Mouse (Mus musculus) forebrain, postnatal 0 days (tissue): ENCODE measurements at regions not wholly inside any gene's neighbourhood (a gene's known extent, or its start where the extent isn't known, plus 50 kb on each side); places are given as distances from the start of the nearest gene placed in this dataset.

Source experiments
- ATAC-seq: fragments of 200-750 bp; cut with Nextera tagmentation; 2 replicates; pipeline ENCODE4 v1.8.0; 2017; ENCODE audit warnings: mild to moderate bottlenecking, moderate library complexity
- DNase-seq: peaks from one replicate; pipeline ENCODE4 v3.0.0-alpha.2; 2015
- H3K27ac ChIP-seq: fragments of 300-500 bp; sonication (generic); 2 replicates; pipeline ENCODE4 v1.5.1; 2014; ENCODE audit warnings: low read depth, mild to moderate bottlenecking, antibody characterized with exemption, low read length, moderate library complexity, mixed read lengths
- H3K27me3 ChIP-seq: fragments of 300-500 bp; sonication (generic); 2 replicates; pipeline ENCODE4 v1.6.1; 2014; ENCODE audit warnings: mild to moderate bottlenecking, low read length, mixed read lengths; ENCODE audit not compliant: insufficient read depth
- H3K36me3 ChIP-seq: fragments of 300-500 bp; sonication (generic); 2 replicates; pipeline ENCODE4 v1.6.1; 2014; ENCODE audit warnings: mild to moderate bottlenecking, moderate library complexity; ENCODE audit not compliant: insufficient read depth
- H3K4me1 ChIP-seq: fragments of 300-500 bp; sonication (generic); 2 replicates; pipeline ENCODE4 v1.6.1; 2014; ENCODE audit warnings: antibody characterized with exemption; ENCODE audit not compliant: insufficient read depth
- H3K4me2 ChIP-seq: fragments of 300-500 bp; sonication (generic); 2 replicates; pipeline ENCODE4 v1.6.1; 2014; ENCODE audit warnings: low read depth, mild to moderate bottlenecking, moderate library complexity
- H3K4me3 ChIP-seq: fragments of 300-500 bp; sonication (generic); 2 replicates; pipeline ENCODE4 v1.5.1; 2014; ENCODE audit warnings: low read depth, low read length, mixed read lengths
- H3K9ac ChIP-seq: fragments of 300-500 bp; sonication (generic); 2 replicates; pipeline ENCODE4 v1.6.1; 2014; ENCODE audit warnings: mild to moderate bottlenecking
- H3K9me3 ChIP-seq: fragments of 300-500 bp; sonication (generic); 2 replicates; pipeline ENCODE4 v1.6.1; 2016; ENCODE audit warnings: low read length
- CTCF ChIP-seq: sonication (generic); IDR thresholded peaks from 2 replicates; pipeline ENCODE4 v1.5.1; 2016; ENCODE audit warnings: antibody characterized with exemption, control low read depth, low read depth
- WGBS: fragments of 180-500 bp; shearing (Covaris S2); extraction: QIAGEN DNeasy Blood & Tissue Kit; methylation state at CpG from one replicate; pipeline ENCODE4 v1.1.7; 2014; 5-methylcytosine and 5-hydroxymethylcytosine counted together

- no peak for ATAC-seq
- no peak for TF ChIP-seq CTCF
- no peak overlapping the region for H3K27ac ChIP-seq
- H3K4me1 ChIP-seq = no peaks in the 10 kb centered on the region
- H3K9me3 ChIP-seq = no peaks in the 10 kb centered on the region
- WGBS = 7% methylated on average over 5 of the region's 5 CpGs
- H3K27me3 ChIP-seq = no peaks in the 10 kb centered on the region
- H3K36me3 ChIP-seq = no peaks in the 10 kb centered on the region
- H3K4me3 ChIP-seq = no peak overlapping the region
- H3K9ac ChIP-seq = no peak overlapping the region
- H3K4me2 ChIP-seq = no peak overlapping the region
- DNase-seq = no peak
Observed at GRCm38 (mm10) chr9:113601451-113601850, 106.6 kb downstream of the Pdcd6ip start.

GRCm38 (mm10) chr9:113587260-113587659, 120.8 kb downstream of the Pdcd6ip start:
- DNase-seq (no peak), ATAC-seq (no peak)
- 70% methylated on average over 6 of the region's 6 CpGs for WGBS
- H3K4me2 ChIP-seq = no peak overlapping the region
- H3K4me3 ChIP-seq = no peak overlapping the region
- H3K27ac ChIP-seq = no peak overlapping the region
- no peaks in the 10 kb centered on the region for H3K4me1 ChIP-seq
- H3K36me3 ChIP-seq = no peaks in the 10 kb centered on the region
- H3K9me3 ChIP-seq = no peaks in the 10 kb centered on the region
- TF ChIP-seq CTCF = peak; percentile 50
- H3K27me3 ChIP-seq = no peaks in the 10 kb centered on the region
- H3K9ac ChIP-seq = no peak overlapping the region

- DNase-seq (no peak), ATAC-seq (no peak)
- Histone ChIP-seq H3K36me3 (no peaks in the 10 kb centered on the region), H3K27ac (no peak overlapping the region), H3K4me1 (no peaks in the 10 kb centered on the region), H3K9me3 (no peaks in the 10 kb centered on the region), H3K4me2 (no peak overlapping the region), H3K4me3 (no peak overlapping the region), H3K9ac (no peak overlapping the region), H3K27me3 (no peaks in the 10 kb centered on the region)
- TF ChIP-seq CTCF = no peak
- 89% methylated on average over 4 of the region's 4 CpGs for WGBS
Observed at GRCm38 (mm10) chr9:113586477-113586876, 121.6 kb downstream of the Pdcd6ip start.

- H3K27ac ChIP-seq = no peak overlapping the region
- 49% methylated on average over 9 of the region's 9 CpGs for WGBS
- TF ChIP-seq CTCF = no peak
- no peak for DNase-seq
- ATAC-seq = no peak
- H3K9me3 ChIP-seq = no peaks in the 10 kb centered on the region
- H3K4me2 ChIP-seq = no peak overlapping the region
- no peaks in the 10 kb centered on the region for H3K27me3 ChIP-seq
- H3K36me3 ChIP-seq = no peaks in the 10 kb centered on the region
- H3K4me1 ChIP-seq = no peaks in the 10 kb centered on the region
- no peak overlapping the region for H3K9ac ChIP-seq
- H3K4me3 ChIP-seq = no peak overlapping the region
Observed at GRCm38 (mm10) chr9:113578221-113578620, 129.8 kb downstream of the Pdcd6ip start.

GRCm38 (mm10) chr9:113568849-113569248, 139.2 kb downstream of the Pdcd6ip start:
- no peak for TF ChIP-seq CTCF
- Histone ChIP-seq H3K4me3 (no peak overlapping the region), H3K27ac (no peak overlapping the region), H3K9ac (no peak overlapping the region), H3K9me3 (no peaks in the 10 kb centered on the region), H3K36me3 (no peaks in the 10 kb centered on the region), H3K4me2 (no peak overlapping the region), H3K4me1 (no peaks in the 10 kb centered on the region), H3K27me3 (no peaks in the 10 kb centered on the region)
- WGBS = 86% methylated on average over 1 of the region's 1 CpGs
- no peak for ATAC-seq
- DNase-seq = no peak

GRCm38 (mm10) chr9:113567705-113568104, 140.4 kb downstream of the Pdcd6ip start:
- 78% methylated on average over 1 of the region's 1 CpGs for WGBS
- Histone ChIP-seq H3K27me3 (no peaks in the 10 kb centered on the region), H3K36me3 (no peaks in the 10 kb centered on the region), H3K4me1 (no peaks in the 10 kb centered on the region), H3K27ac (no peak overlapping the region), H3K9ac (no peak overlapping the region), H3K4me3 (no peak overlapping the region), H3K4me2 (no peak overlapping the region), H3K9me3 (no peaks in the 10 kb centered on the region)
- DNase-seq = no peak
- TF ChIP-seq CTCF = no peak
- no peak for ATAC-seq

- H3K36me3 ChIP-seq = no peaks in the 10 kb centered on the region
- no peaks in the 10 kb centered on the region for H3K9me3 ChIP-seq
- no peak overlapping the region for H3K4me2 ChIP-seq
- no peak overlapping the region for H3K9ac ChIP-seq
- no peak for TF ChIP-seq CTCF
- ATAC-seq (no peak), DNase-seq (no peak)
- no peaks in the 10 kb centered on the region for H3K4me1 ChIP-seq
- no peaks in the 10 kb centered on the region for H3K27me3 ChIP-seq
- no peak overlapping the region for H3K4me3 ChIP-seq
- WGBS = 74% methylated on average over 3 of the region's 3 CpGs
- H3K27ac ChIP-seq = no peak overlapping the region
Observed at GRCm38 (mm10) chr9:113566620-113567019, 141.4 kb downstream of the Pdcd6ip start.

- DNase-seq (no peak), ATAC-seq (no peak)
- WGBS = 81% methylated on average over 12 of the region's 12 CpGs
- no peak for TF ChIP-seq CTCF
- H3K27me3 ChIP-seq = no peaks in the 10 kb centered on the region
- no peaks in the 10 kb centered on the region for H3K4me1 ChIP-seq
- H3K9me3 ChIP-seq = no peaks in the 10 kb centered on the region
- no peak overlapping the region for H3K4me2 ChIP-seq
- H3K9ac ChIP-seq = no peak overlapping the region
- no peak overlapping the region for H3K27ac ChIP-seq
- H3K36me3 ChIP-seq = no peaks in the 10 kb centered on the region
- H3K4me3 ChIP-seq = no peak overlapping the region
Observed at GRCm38 (mm10) chr9:113553911-113554310, 154.1 kb downstream of the Pdcd6ip start.
